Mouse (Mus musculus) forebrain, embryonic 13.5 days (tissue): ENCODE measurements around the gene Hsd3b7. TPM values are rescaled to one million over a fixed set of nuclear protein-coding genes. Genes with fewer than 3 reads are reported as not detected.
"Not testable (repeated sequence)": the region's sequence is repeated elsewhere in the genome, so short reads cannot be mapped to it uniquely, and the experiment has no call there.

Source experiments
- ATAC-seq: fragments of 200-750 bp; cut with Nextera tagmentation; 2 replicates; pipeline ENCODE4 v1.8.0; 2017
- H3K27ac ChIP-seq: fragments of 300-500 bp; sonication (generic); 2 replicates; pipeline ENCODE4 v1.5.1; 2015; ENCODE audit warnings: inconsistent platforms, mild to moderate bottlenecking, moderate library complexity
- H3K27me3 ChIP-seq: fragments of 300-500 bp; sonication (generic); 2 replicates; pipeline ENCODE4 v1.6.1; 2015; ENCODE audit warnings: mild to moderate bottlenecking, inconsistent platforms
- H3K36me3 ChIP-seq: fragments of 300-500 bp; sonication (generic); 2 replicates; pipeline ENCODE4 v1.6.1; 2015; ENCODE audit warnings: mild to moderate bottlenecking, inconsistent platforms; ENCODE audit not compliant: poor library complexity, severe bottlenecking
- H3K4me1 ChIP-seq: fragments of 300-500 bp; sonication (generic); 2 replicates; pipeline ENCODE4 v1.6.1; 2015; ENCODE audit warnings: inconsistent platforms
- H3K4me2 ChIP-seq: fragments of 300-500 bp; sonication (generic); 2 replicates; pipeline ENCODE4 v1.6.1; 2015; ENCODE audit warnings: inconsistent platforms, mild to moderate bottlenecking, moderate library complexity
- H3K4me3 ChIP-seq: fragments of 300-500 bp; sonication (generic); 2 replicates; pipeline ENCODE4 v1.5.1; 2015; ENCODE audit warnings: mild to moderate bottlenecking, inconsistent platforms
- H3K9ac ChIP-seq: fragments of 300-500 bp; sonication (generic); 2 replicates; pipeline ENCODE4 v1.6.1; 2015; ENCODE audit warnings: mild to moderate bottlenecking, inconsistent platforms
- H3K9me3 ChIP-seq: fragments of 300-500 bp; sonication (generic); replicated peaks from 2 replicates; pipeline ENCODE4 v1.6.1; 2016; ENCODE audit warnings: inconsistent platforms
- WGBS: fragments of 180-500 bp; shearing (Covaris S2); methylation state at CpG from one replicate; pipeline ENCODE4 v1.1.7; 2015; 5-methylcytosine and 5-hydroxymethylcytosine counted together
- polyA plus RNA-seq: library from polyadenylated mRNA; unstranded; fragments of >200 nt; fragmentation: Nextera tagmentation; extraction: Ambion mirVana; gene quantifications from 2 replicates; pipeline ENCODE4 v1.2.1, GENCODE M21; 2015

Hsd3b7 gene
- polyA plus RNA-seq, 1 experiment from 2014 or later: 5.0 TPM

- 56% methylated on average over 11 of the region's 11 CpGs for WGBS
- peak; percentile 50 for ATAC-seq
These were observed 23.1 kb downstream of the Hsd3b7 start for GRCm38 (mm10) chr7:127823236-127824171.

DNA sequence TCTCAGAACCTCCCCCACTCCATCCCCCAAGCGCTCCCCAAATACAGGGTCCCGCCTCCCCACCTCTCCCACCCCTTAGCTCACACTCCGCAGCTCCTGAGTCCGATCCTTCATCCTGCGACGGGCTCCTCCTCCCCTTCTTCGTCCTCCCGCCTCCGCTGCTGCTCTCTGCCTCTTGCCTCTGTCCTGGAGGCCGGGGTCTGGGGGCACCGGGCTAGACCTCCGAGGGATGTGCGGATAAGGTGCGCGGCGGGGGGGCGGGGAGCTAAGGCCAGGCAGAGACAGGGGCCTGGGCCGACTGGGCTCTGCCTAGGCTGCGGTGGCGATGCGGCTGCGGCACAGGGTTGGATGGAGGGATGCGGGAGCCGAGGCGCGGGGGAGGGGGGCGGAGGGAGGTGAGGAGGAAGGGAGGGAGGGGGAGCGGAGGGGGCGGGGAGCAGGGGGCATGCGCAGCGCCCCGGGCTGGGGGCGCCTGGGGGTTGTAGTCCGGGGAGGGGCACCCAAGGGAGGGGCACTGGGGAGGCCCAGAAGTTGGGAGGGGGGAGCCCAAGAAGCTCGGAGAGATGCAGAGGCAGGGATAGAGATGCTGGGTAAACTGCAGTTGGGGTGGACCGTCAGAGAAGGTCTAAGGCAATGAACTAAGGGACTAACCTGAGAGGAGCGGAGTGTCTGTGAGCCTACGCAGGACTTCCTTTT is 23.9 kb downstream of the Hsd3b7 start, which contains the start of the genes Stx4a and Stx1b:
Gene Stx4a (plus strand): TSS at position 119 of the 696 bp plus-strand sequence.
Gene Stx1b (minus strand): TSS at position 374 of the 696 bp plus-strand sequence.
- H3K4me2 ChIP-seq: peak within 1 kb of the TSS; percentile 80
- H3K9me3 ChIP-seq: no peaks in the 10 kb centered on the region
- H3K4me1 ChIP-seq: peaks cover 27% of the 10 kb centered on the region
- peak; percentile 92 for ATAC-seq
- no peaks in the 10 kb centered on the region for H3K36me3 ChIP-seq
- H3K4me3 ChIP-seq: peak within 1 kb of the TSS; percentile 76
- H3K27ac ChIP-seq: peak within 1 kb of the TSS; percentile 88
- no peaks in the 10 kb centered on the region for H3K27me3 ChIP-seq
- peak within 1 kb of the TSS; percentile 92 for H3K9ac ChIP-seq
- 3% methylated on average over 26 of the region's 38 CpGs for WGBS

More at GRCm38 (mm10) chr7:127823236-127824171, 23.1 kb downstream of the Hsd3b7 start:
- H3K27me3 ChIP-seq: no peaks in the 10 kb centered on the region
- H3K36me3 ChIP-seq: no peaks in the 10 kb centered on the region
- H3K9ac ChIP-seq: peak overlapping the region; percentile 92
- peak overlapping the region; percentile 76 for H3K4me3 ChIP-seq
- no peaks in the 10 kb centered on the region for H3K9me3 ChIP-seq
- H3K4me1 ChIP-seq: peaks cover 27% of the 10 kb centered on the region
- peak overlapping the region; percentile 80 for H3K4me2 ChIP-seq
- peak overlapping the region; percentile 88 for H3K27ac ChIP-seq

DNA sequence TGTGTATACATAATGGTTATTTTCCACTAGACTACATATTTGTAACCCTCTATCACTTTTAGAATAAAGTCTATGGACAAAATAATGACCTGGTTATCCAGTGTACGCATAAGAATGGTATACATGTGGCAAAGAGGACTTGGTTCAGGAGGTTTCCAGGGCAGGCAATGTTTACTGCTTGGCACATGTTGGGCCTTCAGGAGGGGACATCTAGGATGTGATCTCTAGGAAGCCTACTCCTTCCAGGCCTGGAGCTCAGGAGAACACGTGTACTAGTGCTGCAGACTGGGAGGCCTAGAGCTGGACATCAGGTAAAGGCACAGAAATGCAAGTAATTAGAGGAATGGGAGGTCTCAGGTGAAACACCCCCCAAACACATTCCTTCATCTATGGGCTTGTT is 35.1 kb downstream of the Hsd3b7 start:
- H3K4me1 ChIP-seq: peaks cover under 1% of the 10 kb centered on the region; the same call in 1 of the 2 replicates
- 84% methylated on average over 2 of the region's 2 CpGs for WGBS
- H3K27me3 ChIP-seq: no peaks in the 10 kb centered on the region

DNA sequence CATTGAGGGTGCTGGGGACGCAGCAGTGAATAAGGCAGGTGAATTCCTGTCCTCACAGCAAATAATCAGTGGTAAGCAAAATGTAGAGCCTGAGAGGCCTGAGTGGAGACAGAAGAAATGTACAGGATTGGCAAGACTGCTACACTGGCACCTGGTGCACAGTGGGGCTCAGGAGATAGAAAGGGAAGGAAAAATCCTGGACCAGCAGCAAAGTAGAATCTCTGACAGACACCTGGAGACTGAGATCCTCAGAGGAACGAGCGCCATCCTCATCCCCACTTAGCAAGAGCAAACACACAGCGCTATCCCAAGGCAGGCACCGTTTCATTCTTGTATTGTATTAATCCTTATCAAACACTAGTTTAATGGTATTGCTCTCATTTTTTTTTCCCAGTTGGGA is 37.1 kb downstream of the Hsd3b7 start:
- H3K4me3 ChIP-seq: no peak overlapping the region
- 89% methylated on average over 5 of the region's 5 CpGs for WGBS
- no peak overlapping the region for H3K27ac ChIP-seq
- H3K4me1 ChIP-seq: peaks cover 7% of the 10 kb centered on the region
- H3K4me2 ChIP-seq: no peak overlapping the region
- 0 out of 2 replicates have a peak overlapping the region, but pooled peaks have one; percentile 27 for H3K9ac ChIP-seq
- H3K36me3 ChIP-seq: no peaks in the 10 kb centered on the region
- no peaks in the 10 kb centered on the region for H3K27me3 ChIP-seq
- ATAC-seq: no peak
- no peaks in the 10 kb centered on the region for H3K9me3 ChIP-seq

More for the DNA sequence above, 35.1 kb downstream of the Hsd3b7 start:
- Histone ChIP-seq H3K36me3 (no peaks in the 10 kb centered on the region), H3K4me3 (no peak overlapping the region), H3K27ac (no peak overlapping the region), H3K4me2 (no peak overlapping the region), H3K9ac (no peak overlapping the region), H3K9me3 (no peaks in the 10 kb centered on the region)
- no peak for ATAC-seq

DNA sequence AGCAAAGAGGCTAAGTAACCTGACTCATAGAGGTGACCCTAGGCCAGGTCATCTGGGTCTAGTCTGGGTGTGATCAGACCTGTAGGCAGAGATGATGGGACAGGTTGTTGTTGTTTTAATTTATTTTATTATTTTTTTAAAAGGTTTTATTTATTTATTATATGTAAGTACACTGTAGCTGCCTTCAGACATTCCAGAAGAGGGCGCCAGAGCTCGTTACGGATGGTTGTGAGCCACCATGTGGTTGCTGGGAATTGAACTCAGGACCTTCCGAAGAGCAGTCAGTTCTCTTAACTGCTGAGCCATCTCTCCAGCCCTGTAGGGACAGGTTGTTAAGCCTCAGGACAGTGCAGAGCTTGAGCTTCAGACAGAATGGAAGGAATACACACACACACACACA is 37.5 kb downstream of the Hsd3b7 start:
- peaks cover 12% of the 10 kb centered on the region for H3K4me1 ChIP-seq
- ATAC-seq, H3K36me3 ChIP-seq, H3K27me3 ChIP-seq, H3K4me2 ChIP-seq, H3K9ac ChIP-seq, H3K4me3 ChIP-seq, H3K27ac ChIP-seq, H3K9me3 ChIP-seq: not testable (repeated sequence)
- whole genome bisulfite sequencing: 84% methylated on average over 4 of the region's 4 CpGs

DNA sequence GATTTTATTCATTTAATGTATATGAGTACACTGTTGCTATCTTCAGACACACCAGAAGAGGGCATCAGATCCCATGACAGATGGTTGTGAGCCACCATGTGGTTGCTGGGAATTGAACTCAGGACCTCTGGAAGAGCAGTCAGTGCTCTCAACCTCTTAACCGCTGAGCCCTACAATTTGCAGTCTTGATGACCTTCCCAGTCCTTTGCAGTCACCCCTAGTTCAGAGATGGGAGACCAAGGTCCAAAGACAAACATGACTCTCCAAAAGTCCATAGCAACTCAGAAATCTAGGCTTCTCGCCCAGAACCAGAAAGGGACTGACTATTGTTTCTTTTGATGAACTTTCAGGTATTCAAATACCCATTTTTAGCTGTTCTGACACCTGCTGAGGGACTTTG is 39.6 kb downstream of the Hsd3b7 start:
- H3K36me3 ChIP-seq, H3K4me2 ChIP-seq, H3K27ac ChIP-seq, ATAC-seq, H3K9ac ChIP-seq, H3K4me3 ChIP-seq, H3K9me3 ChIP-seq, H3K27me3 ChIP-seq: not testable (repeated sequence)
- WGBS: 70% methylated on average over 2 of the region's 2 CpGs
- peaks cover 13% of the 10 kb centered on the region for H3K4me1 ChIP-seq

GRCm38 (mm10) chr7:127840886-127841285 is 40.5 kb downstream of the Hsd3b7 start:
- Histone ChIP-seq H3K4me2 (peak overlapping the region; percentile 99), H3K4me3 (peak overlapping the region; percentile 68)
- peak; percentile 26 for ATAC-seq

GRCm38 (mm10) chr7:127841340-127842000 is 41.1 kb downstream of the Hsd3b7 start:
- Histone ChIP-seq H3K4me2 (peak overlapping the region; percentile 99), H3K36me3 (0 out of 2 replicates have a peak, but pooled peaks cover 2% of the 10 kb centered on the region), H3K27me3 (no peaks in the 10 kb centered on the region), H3K4me1 (peaks cover 13% of the 10 kb centered on the region), H3K27ac (peak overlapping the region; percentile 88), H3K4me3 (peak overlapping the region; percentile 68), H3K9me3 (no peaks in the 10 kb centered on the region), H3K9ac (peak overlapping the region; percentile 71)
- 0% methylated on average over 37 of the region's 46 CpGs for WGBS
- peak; percentile 95 for ATAC-seq

More at GRCm38 (mm10) chr7:127840886-127841285, 40.5 kb downstream of the Hsd3b7 start:
- H3K9ac ChIP-seq: peak overlapping the region; percentile 71
- peaks cover 13% of the 10 kb centered on the region for H3K4me1 ChIP-seq
- no peaks in the 10 kb centered on the region for H3K9me3 ChIP-seq
- H3K27ac ChIP-seq: peak overlapping the region; percentile 88
- H3K36me3 ChIP-seq: 0 out of 2 replicates have a peak, but pooled peaks cover 2% of the 10 kb centered on the region
- WGBS: 2% methylated on average over 15 of the region's 15 CpGs
- H3K27me3 ChIP-seq: no peaks in the 10 kb centered on the region

- H3K9me3 ChIP-seq: no peaks in the 10 kb centered on the region
- H3K36me3 ChIP-seq: 0 out of 2 replicates have a peak, but pooled peaks cover 2% of the 10 kb centered on the region
- H3K4me2 ChIP-seq: peak overlapping the region; percentile 99
- H3K4me1 ChIP-seq: peaks cover 13% of the 10 kb centered on the region
- peak overlapping the region; percentile 88 for H3K27ac ChIP-seq
- peak overlapping the region; percentile 71 for H3K9ac ChIP-seq
- peak; percentile 60 for ATAC-seq
- H3K4me3 ChIP-seq: peak overlapping the region; percentile 68
- H3K27me3 ChIP-seq: no peaks in the 10 kb centered on the region
- WGBS: under 1% methylated on average over 40 of the region's 40 CpGs
These were observed 41.8 kb downstream of the Hsd3b7 start for GRCm38 (mm10) chr7:127842001-127842718.

DNA sequence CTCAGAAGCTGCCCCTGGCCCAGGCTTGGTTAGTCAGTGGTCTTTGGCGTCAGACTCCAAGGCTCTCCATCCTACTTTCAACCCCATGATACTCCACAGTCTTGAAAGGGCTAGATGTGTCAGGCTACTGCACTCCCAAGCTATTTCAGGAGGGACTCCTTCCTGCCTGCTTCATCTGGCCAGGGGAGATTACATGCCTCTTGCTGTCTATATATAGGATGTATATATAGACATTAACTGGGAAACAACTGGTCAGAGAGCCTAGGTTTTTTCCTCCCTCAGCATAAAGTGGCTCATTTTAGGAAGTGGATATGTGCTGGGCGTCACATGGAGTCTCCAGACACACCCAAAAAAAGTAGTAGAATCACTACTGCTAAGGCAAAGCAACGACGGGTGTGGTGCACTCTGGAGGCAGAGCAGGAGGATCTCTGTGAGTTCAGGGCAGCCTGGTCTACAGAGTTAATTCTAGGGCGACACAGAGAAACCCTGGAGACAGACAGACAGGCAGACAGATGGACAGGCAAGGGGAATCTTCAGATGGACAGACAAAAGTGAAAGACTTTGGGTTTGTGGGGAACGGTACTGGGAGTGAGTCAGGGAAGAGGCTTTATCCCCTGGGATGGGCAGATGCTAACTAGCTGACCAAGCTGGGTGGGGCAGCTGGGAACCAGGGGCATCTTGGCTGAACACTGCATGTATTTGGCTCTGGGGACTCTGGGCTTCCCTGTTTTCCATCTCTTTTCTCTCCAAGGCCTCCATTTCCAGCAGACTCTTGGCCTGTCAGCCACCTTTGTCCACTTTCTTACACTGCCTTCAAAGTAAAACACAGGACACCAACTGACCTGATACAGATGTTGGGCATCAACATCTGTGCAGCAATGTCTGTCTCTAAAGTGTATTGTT is 49.8 kb downstream of the Hsd3b7 start:
- peaks cover 3% of the 10 kb centered on the region; the same call in 1 of the 2 replicates for H3K36me3 ChIP-seq
- ATAC-seq: no peak
- no peaks in the 10 kb centered on the region for H3K4me1 ChIP-seq
- H3K27me3 ChIP-seq: no peaks in the 10 kb centered on the region
- no peak overlapping the region for H3K4me2 ChIP-seq
- H3K4me3 ChIP-seq: no peak overlapping the region
- no peak overlapping the region for H3K9ac ChIP-seq
- WGBS: 80% methylated on average over 6 of the region's 6 CpGs
- no peak overlapping the region for H3K27ac ChIP-seq
- no peaks in the 10 kb centered on the region for H3K9me3 ChIP-seq
